Mouse (Mus musculus) cerebellum, postnatal 14 days (tissue): ENCODE measurements around the gene Rdh19.
A peak's percentile ranks its signal among the peaks of the same experiment; 100 is the strongest.
"Not testable (repeated sequence)": the region's sequence is repeated elsewhere in the genome, so short reads cannot be mapped to it uniquely, and the experiment has no call there.

Experiments used
- DNase-seq, 2 experiments: peaks; one replicate each; pipeline ENCODE4 v3.0.0; 2021; ENCODE audit warnings: mixed read lengths in 2 of 2

The Rdh19 gene

DNA sequence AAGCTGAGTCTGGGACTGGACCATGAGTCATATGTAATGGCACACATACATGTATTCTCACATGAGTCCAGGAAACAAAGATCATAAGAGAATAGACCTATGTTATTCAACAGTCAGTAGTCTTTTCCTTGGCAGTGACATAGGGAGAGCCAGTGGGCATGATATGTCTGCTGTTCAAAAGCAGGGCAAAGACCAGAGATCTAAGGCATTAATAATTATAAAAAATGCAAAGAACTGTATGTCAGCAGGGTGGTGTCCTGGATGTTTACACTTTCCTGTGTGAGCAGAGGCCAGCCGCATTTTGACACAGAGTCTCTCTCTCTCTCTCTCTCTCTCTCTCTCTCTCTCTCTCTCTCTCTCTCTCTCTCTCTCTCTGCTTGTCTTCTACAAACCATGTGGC is at the start of gene Rdh19:
Gene Rdh19 (plus strand): TSS at position 301 of the 400 bp plus-strand sequence.
- DNase-seq = no peak

DNA sequence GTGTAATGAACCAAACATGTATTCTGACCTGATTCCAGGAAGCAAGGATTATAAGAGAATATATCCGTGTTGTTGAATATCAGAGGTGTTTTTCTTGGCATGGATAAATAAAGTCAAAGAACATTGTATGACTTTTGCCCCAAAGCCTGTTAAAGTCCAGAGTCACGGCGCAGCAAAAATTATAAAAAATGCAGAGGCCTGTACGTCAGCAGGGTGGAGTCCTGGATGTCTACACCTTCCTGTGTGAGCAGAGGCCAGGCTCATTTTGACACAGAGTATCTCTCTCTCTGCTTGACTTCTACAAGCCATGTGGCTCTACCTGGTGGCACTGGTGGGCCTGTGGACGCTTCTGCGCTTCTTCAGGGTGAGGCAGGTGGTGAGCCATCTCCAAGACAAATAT is 48.8 kb upstream of the Rdh19 start, which contains the start of gene Rdh16:
Gene Rdh16 (plus strand): TSS at position 262 of the 400 bp plus-strand sequence.
- no peak for DNase-seq

DNA sequence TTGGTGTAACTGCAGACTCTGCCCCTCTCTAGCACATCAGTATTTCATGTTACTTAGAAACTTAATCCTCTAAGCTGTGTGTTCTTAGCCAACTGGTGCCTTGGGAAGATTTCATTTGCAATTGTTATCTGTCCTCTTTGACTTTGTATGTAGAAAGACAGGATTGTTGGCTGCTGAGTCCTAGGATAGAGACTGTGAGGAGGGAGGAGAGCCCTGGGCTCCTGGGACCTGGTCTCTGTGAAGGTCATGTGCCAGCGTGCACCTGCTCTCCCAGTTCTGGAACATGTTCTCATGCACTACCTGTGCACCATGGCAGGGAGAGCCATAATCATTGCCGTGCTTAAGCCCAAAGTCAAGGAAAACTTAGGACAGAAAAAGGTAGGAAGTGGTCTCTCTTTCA is 48.1 kb upstream of the Rdh19 start:
- no peak for DNase-seq

DNA sequence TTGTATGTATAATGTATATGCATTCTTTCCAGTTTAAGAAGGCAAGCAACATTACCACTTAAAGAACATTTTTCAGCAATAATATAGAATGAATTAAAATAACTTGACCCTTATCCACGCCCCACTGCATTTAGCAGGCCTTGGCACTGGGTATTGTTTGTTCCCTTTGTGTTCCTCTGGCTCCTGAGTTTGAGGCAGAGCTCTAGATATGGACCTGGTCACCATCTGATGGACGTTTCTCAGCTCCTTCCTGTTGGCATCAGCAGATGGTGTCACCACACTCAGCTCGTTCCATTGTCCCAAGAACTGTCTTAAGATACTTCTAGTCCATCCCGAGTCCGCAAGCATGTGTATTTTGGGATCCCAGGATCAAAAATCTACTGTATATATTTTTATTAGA is 47.5 kb upstream of the Rdh19 start:
- no peak for DNase-seq

DNA sequence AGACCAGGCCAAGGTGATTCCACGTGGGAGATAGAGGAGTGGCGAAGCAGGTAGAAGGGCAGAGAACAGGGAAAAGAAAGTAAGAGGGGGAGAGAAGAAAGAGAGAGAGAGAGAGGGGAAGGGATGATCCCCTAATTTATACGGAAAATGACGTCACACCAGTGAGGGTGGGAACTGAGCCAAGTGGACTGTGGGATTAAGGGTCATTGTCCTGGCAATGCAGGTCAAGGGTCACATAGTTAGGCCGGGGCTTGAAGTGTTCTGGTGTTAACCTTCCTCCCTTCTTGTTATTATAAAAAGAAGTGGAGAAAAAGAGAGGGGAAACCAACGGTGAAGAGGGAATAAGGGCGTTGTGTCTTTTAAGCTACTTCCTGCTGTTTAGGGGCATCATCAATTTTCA is 45.3 kb upstream of the Rdh19 start:
- no peak for DNase-seq

DNA sequence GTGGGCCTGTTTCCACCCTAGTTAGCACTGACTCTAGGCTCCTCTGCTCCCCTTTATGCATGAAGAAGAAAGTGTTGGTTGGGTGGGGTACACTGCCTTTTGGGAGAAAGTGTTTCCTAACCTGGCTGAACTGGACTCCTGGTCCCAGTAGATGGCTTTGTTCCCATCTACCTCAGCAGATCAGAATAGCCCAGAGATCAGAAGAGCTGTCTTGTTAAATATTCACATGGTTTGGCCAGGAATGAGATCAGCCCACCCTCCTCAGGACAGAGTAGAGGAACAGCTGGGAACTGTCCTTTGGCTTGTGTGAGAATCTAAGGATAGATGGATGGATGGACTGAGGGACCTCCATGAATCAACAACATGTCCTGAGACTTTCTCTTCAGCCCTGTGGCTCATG is 33.8 kb upstream of the Rdh19 start:
- DNase-seq = no peak

DNA sequence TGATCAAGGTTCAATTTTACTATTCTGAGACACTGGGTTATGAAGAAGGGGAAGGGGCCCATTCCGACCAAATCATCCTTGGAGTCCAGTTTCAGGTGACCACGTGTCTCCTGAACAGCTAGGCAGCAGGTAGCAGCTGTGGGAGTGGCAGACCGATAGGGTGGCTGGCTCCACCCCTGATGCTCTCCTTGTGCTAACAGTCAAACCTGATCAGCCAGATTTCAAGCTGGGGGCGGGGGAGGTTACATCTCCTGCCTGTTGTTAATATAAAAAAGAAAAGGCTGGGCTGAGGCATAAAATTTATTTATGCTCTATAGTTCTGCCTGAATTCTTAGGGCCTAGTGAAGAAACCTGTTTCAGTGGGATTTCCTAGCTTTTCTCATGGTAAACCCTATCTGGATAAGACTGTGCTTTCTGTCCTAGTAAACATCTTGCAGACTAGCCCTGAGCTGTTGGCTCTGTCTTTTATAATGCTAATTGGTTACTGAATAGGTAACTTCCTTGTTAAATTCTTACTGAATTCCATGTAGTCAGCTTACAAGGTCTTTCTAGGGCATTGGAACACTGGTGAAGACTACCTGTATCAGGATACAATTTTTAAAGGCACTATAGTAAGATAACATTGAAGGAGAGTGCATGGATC is 32.3 kb upstream of the Rdh19 start:
- DNase-seq = not testable (repeated sequence)

DNA sequence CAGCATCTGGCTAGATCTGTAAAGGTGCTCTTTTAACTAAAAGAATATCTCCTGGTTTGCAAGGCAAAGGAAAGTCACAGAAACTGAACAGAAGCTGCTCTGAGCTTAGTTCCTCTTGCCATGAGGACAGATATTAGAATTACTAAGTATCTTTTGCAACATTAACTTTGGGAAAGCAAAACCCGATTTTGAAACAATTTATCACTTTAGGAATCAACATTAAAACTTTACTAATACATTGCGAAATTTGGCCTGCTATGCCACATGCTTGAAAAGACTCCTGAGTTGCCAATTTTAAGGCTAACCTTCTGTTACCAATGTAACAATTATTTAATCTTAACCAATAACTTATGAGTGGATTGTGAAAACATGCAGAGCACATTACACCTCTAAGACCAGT is 27.9 kb upstream of the Rdh19 start:
- DNase-seq = not testable (repeated sequence)

DNA sequence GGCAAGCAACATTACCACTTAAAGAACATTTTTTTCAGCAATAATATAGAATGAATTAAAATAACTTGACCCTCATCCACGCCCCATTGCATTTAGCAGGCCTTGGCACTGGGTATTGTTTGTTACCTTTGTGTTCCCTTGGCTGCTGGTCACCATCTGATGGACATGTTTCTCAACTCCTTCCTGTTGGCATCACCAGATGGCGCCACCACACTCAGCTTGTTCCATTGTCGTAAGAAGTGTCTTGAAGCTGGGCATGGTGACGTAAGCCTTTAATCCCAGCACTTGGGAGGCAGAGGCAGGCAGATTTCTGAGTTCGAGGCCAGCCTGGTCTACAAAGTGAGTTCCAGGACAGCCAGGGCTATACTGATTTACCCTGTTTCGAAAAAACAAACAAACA is 24.3 kb upstream of the Rdh19 start:
- DNase-seq = peak; percentile 13 to 32

DNA sequence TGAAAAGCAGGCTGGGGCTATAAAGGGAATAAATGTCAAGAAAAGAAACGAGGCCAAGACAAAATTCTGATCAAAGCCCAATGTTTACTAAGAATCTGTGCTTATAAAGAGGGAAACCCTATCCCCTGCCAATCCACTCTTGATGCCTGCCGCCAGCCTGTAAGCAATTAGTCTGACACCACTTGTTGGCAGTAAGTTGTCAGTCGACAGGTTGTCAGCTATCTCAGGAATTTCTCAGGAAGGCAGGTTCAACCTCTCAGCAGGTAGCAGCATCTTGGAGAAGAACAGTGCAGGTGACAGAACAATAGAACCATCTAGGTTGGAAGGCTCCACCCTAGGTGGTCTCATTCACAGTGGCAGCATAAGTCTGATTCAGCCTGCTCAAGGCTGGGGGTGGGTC is 20.6 kb upstream of the Rdh19 start:
- peak; percentile 6 to 21 for DNase-seq

DNA sequence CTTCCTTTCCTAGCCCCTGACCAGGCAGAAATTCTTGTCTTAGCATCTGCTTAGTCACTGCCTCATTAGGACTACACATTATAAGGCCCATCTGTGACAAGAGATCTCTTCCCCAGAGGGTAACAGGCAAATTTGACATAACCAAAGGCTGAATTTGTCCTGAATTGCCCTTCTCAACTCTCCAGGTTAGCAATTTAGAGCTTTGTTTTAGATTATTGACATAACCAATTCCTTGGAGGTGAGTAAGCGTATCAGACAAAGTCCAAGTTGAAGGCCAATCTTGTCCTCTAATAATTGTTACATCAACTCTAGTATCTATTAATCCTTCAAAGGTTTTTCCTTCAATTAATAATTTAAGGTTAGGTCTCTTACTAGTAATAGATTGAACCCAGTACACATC is 15.5 kb upstream of the Rdh19 start:
- not testable (repeated sequence) for DNase-seq

DNA sequence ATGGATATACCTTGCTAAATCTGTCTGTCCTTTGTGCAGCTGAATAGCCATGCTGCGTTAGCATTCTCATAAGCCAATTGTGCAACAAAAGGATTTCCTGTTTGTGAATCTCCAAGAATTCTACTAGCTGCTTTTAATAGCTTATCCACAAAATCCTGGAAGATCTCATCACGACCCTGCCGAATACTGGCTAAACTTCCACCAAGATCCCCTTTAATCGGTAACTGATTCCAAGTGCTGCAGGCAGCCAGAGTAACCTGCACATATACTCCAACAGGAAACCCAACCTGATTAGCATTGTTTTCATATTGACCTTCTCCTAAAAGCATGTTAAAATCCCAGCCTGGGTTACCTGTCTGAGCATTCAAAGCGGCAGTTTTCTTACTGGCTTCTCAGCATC is 14.4 kb upstream of the Rdh19 start:
- DNase-seq = no peak

DNA sequence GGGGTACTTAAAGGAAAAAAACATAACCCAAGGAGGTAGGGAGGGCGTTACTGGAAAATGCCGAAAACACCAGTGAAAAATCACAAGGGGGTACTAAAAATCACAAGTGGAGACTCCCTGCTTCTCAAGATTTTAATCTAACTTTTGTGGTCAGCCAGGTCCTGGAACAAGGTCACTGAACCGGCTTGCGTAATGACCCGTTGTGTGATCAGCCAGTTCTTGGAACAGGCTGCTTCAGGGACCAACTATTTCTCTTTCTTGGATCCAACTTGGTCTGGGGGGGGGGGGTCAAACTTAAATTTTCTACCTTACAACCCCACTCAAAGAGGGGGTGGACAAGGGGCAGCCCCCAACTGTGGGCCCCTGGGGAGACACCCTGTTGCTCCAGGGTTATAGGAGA is 11.9 kb upstream of the Rdh19 start:
- DNase-seq = not testable (repeated sequence)

DNA sequence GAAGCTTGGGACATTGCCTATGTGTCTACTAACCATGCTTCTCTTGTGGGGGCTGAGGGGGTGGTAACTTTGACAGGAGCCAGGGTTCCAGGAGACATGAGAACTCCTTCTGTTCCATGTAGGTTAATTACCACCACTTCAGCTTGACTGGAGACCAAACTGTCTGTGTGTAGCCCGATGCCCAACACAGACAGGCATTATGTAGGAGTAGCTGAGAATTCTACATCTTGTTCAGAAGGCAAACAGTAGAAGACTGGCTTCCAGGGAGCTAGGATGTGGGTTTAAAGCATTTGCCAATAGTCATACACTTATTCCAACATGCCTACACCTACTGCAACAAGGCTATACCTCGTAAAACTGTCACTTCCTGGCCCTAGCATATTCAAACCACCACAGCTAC is 11.2 kb upstream of the Rdh19 start:
- DNase-seq = no peak

DNA sequence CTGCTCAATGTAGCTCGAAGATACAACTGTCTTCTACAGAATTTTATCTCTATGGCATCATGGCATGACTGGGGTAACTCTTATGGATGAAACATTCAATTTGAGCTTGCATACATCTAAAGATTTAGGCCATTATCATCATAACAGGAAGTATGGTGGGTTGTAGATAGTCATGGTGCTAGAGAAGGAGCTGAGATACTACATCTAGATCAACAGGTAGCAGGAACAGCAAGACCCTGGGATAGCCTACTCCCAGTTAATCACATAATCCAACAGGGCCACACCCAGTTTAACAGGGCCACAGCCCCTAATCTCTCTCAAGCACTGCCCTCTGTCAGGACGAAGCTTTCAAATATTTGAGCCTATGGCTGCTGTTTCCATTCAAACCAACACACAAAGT is 9.0 kb upstream of the Rdh19 start:
- DNase-seq = no peak

DNA sequence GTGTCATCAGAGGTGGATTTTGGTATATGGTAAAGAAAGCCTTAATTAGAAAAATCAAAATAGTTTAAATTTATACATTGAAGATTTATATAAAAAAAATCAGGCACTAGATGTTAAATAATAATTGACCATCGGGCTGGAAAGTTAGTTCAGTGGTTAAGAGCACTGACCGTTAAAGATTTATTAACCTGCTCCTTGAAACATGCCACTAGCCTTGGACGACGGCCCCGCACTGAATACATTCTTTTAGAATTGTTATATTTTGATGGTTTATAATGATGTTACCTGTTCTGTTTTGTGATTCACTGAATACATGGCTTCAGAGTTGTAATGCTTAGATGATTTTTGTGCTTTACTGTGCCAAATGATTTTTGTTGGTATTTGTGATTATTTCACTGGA is 3.8 kb upstream of the Rdh19 start:
- DNase-seq = not testable (repeated sequence)

DNA sequence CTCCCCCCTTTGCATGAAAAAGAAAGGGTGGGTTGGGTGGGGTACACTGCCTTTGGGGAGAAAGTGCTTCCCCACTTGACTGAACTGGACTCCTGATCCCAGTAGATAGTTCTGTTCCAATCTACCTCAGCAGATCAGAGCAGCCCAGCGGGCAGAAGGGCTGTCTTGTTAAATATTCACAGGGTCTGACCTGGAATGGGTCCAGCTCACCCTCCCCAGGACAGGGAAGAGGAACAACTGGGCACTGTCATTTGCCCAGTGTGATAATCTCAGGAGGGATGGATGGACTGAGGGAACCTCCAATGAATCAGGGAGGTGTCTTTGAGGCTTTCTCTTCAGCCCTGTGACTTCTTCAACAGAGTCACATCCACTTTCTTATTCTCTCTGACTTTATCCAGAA is 1.6 kb upstream of the Rdh19 start:
- DNase-seq = no peak

DNA sequence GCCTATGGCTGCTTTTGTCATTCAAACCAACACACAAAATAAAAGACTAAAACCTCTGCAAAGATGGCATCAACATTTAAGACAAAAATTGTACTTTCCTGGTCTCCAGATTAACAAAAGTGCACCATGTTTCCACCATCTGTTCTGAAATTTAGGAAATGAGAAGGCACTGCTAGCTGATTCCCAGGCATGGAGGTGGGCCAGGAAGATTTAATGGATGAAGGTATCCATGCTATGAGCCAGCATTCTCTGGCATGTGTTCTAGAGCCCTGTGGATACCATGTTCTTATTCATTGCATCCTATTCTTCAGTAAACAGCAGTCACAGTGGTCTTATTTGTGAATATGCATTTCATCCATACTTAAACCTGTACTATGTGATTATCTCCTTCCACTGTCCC is 6.6 kb downstream of the Rdh19 start:
- peak; percentile 80 to 83 for DNase-seq

DNA sequence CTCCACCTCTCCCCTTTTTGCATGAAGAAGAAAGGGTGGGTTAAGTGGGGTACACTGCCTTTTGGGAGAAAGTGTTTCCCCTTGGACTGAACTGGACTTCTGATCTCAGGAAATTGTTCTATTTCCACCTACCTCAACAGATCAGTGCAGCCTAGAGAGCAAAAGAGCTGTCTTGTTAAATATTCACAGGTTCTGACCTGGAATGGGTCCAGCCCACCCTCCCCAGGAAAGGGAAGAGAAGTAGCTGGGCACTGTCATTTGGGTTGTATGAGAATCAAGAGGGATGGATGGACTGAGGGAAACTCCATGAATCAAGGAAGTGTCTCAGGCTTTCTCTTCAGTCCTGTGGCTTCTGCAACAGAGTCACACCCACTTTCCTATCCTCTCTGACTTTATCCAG is 15.2 kb downstream of the Rdh19 start:
- DNase-seq = no peak

DNA sequence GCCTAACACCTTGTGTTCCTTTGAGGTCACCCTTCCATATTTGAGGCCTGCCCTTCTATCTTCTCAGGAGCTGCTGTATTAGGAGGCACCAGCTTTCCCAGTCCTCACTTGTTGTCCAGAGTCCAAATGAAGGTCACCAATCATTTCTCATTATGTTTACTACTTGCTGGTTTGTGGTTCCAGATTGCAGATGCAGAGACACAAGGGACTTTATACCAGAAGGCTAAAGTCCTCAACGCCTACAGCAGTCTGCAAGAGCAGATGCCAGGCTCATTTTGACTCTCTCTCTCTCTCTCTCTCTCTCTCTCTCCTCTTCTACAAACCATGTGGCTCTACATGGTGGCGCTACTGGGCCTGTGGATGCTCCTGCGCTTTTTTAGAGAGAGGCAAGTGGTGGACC is 16.5 kb downstream of the Rdh19 start, which contains the start of gene Rdh16f2:
Gene Rdh16f2 (plus strand): TSS at position 243 of the 400 bp plus-strand sequence.
- DNase-seq = no peak

DNA sequence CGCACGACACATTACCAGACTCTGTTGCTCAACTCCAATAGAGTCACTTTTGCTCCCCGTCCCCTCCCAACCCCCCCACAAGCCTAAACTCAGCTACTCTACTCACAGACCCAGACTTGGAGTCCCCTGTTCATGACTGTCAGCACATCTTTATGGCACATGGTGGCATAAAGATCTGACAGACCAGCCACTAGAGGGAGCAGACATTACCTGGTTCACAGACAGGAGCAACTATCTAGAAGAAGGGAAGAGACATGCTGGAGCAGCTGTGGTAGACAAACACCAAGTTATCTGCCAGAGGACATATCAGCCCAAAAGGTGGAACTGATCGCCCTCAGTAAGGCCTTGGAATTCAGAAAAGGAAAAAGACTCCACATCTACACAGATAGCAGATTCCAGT is 22.8 kb downstream of the Rdh19 start:
- DNase-seq = peak; percentile 9 to 10

DNA sequence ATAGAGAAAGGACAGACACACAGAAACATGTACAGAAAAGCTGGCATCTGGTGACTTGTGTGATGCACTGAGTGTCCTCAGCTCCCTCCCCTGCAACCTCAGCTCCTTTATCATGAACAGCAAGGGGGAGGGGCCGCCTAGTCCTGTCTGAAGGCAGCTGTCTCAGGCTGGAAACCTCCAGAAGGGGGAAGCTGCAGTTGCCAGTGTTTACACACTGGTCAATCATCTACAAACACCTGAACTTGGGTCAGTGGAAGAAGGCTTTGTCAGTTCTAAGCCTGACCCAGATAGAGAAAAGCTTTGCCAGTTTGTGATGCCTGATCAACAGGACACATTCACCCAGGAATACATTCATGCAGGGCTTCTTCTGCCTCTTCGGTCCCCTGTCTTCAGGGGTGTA is 28.0 kb downstream of the Rdh19 start:
- DNase-seq = no peak

DNA sequence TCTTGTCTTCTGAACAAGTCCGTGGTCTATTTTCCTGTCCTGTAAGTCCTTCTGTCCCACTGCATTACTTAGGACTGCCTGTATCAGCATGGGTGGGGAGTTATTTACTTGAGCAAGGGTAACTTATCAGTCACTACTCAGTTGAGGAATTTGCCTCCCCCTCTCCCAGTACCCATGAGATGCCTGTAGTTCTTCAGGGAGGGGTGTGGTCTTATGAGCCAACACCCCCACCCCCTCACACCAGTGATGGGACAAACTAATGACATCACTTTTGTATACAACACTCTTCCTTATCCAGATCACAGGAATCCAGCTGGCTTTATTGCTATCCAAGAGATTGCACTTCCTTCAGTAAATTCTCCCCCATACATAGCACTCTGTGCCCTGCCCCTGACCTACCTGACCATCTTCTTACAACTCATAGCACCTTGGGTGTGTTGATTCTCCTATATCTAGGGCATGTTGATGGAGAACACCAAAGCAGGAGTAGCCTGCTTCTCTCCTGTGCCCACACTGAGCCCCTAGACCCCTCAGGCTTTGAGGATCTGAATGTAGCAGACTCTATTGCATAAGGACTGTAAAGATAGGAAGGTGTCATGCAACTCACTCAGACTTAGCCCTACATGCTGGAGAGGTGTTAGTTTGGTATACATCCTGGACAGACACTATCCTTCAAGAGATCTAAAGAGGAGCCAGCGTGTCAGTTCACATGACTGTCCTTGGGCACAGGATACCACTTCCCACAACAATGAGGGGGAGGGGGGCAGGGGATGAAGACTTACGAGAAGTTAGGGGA is 28.7 kb downstream of the Rdh19 start:
- DNase-seq = no peak

DNA sequence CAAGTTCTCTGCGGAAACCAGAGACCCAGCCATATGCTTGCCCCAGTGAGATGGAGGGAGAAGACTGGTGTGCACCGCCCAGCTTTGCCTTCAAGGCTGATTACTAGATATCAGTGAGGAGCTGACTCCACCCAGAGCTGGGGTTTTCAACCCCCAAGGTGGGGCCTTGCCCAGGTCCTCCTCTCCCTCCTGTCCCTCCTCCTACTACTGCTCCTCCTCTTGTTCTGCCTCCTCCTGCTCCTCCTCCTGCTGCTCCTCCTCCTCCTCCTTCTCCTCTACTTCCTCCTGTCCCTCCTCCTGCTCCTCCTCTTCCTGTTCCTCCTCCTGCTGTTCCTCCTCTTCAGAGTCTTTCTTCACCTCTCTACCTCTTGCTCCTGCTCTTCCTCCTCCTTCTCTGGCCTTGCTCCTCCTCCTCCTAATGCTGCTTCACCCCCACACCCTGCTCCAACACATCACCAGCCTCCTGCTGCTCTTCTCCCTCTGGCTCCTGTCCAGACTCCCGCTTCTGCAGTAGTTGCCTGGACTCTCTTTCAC is 29.5 kb downstream of the Rdh19 start:
- peak in 1 of 2 experiments; percentile 22 for DNase-seq
